Mouse (Mus musculus) hindbrain, embryonic 14.5 days (tissue): ENCODE results near the gene Get4. TPM values are rescaled to one million over a fixed set of nuclear protein-coding genes. Genes with fewer than 3 reads are reported as not detected.

Source experiments
- ATAC-seq: fragments of 200-750 bp; cut with Nextera tagmentation; 2 replicates; pipeline ENCODE4 v1.8.0; 2017; ENCODE audit warnings: moderate number of reproducible peaks, mild to moderate bottlenecking, moderate TSS enrichment, moderate library complexity; ENCODE audit not compliant: low FRiP score
- DNase-seq: peaks from one replicate; pipeline ENCODE4 v3.0.0-alpha.2; 2015; ENCODE audit warnings: low spot score
- H3K27ac ChIP-seq: fragments of 300-500 bp; sonication (generic); 2 replicates; pipeline ENCODE4 v1.5.1; 2014; ENCODE audit warnings: mild to moderate bottlenecking, moderate library complexity
- H3K27me3 ChIP-seq: fragments of 300-500 bp; sonication (generic); 2 replicates; pipeline ENCODE4 v1.6.1; 2014; ENCODE audit warnings: mild to moderate bottlenecking, low read length, mixed read lengths; ENCODE audit not compliant: control insufficient read depth, insufficient read depth
- H3K36me3 ChIP-seq: fragments of 300-500 bp; sonication (generic); replicated peaks from 2 replicates; pipeline ENCODE4 v1.6.1; 2014; ENCODE audit not compliant: control insufficient read depth, insufficient read depth
- H3K4me1 ChIP-seq: fragments of 300-500 bp; sonication (generic); replicated peaks from 2 replicates; pipeline ENCODE4 v1.6.1; 2014; ENCODE audit warnings: antibody characterized with exemption, low read length, mixed read lengths; ENCODE audit not compliant: control insufficient read depth, insufficient read depth
- H3K4me2 ChIP-seq: fragments of 300-500 bp; sonication (generic); replicated peaks from 2 replicates; pipeline ENCODE4 v1.6.1; 2014; ENCODE audit warnings: mild to moderate bottlenecking, moderate library complexity
- H3K4me3 ChIP-seq: fragments of 300-500 bp; sonication (generic); replicated peaks from 2 replicates; pipeline ENCODE4 v1.5.1; 2014; ENCODE audit warnings: mild to moderate bottlenecking, low read length
- H3K9ac ChIP-seq: fragments of 300-500 bp; sonication (generic); 2 replicates; pipeline ENCODE4 v1.6.1; 2014
- H3K9me3 ChIP-seq: fragments of 300-500 bp; sonication (generic); 2 replicates; pipeline ENCODE4 v1.6.1; 2016; ENCODE audit warnings: low read length; ENCODE audit not compliant: control insufficient read depth
- whole genome bisulfite sequencing: fragments of 180-500 bp; shearing (Covaris S2); extraction: QIAGEN DNeasy Blood & Tissue Kit; methylation state at CpG from one replicate; pipeline ENCODE4 v1.1.7; 2014; 5-methylcytosine and 5-hydroxymethylcytosine counted together
- polyA plus RNA-seq: library from polyadenylated mRNA; unstranded; fragments of >200 nt; fragmentation: Nextera tagmentation; extraction: Ambion mirVana; gene quantifications from 2 replicates; pipeline ENCODE4 v1.2.1, GENCODE M21; 2014

The Get4 gene
- polyA plus RNA-seq, 1 experiment from 2014 or later: 116 TPM

GRCm38 (mm10) chr5:139316982-139317675 lies 65.0 kb downstream of the Get4 start:
- Histone ChIP-seq H3K9me3 (no peaks in the 10 kb centered on the region), H3K27ac (no peak overlapping the region), H3K4me1 (no peaks in the 10 kb centered on the region), H3K4me3 (no peak overlapping the region), H3K36me3 (no peaks in the 10 kb centered on the region), H3K4me2 (no peak overlapping the region), H3K27me3 (no peaks in the 10 kb centered on the region), H3K9ac (no peak overlapping the region)
- DNase-seq (no peak), ATAC-seq (no peak)
- WGBS: 81% methylated on average over 6 of the region's 6 CpGs

GRCm38 (mm10) chr5:139317751-139318504 lies 65.8 kb downstream of the Get4 start:
- no peak for DNase-seq
- Histone ChIP-seq H3K9ac (no peak overlapping the region), H3K9me3 (no peaks in the 10 kb centered on the region), H3K4me2 (no peak overlapping the region), H3K27ac (no peak overlapping the region), H3K27me3 (no peaks in the 10 kb centered on the region), H3K4me3 (no peak overlapping the region), H3K4me1 (no peaks in the 10 kb centered on the region), H3K36me3 (no peaks in the 10 kb centered on the region)
- 68% methylated on average over 21 of the region's 21 CpGs for WGBS
- ATAC-seq: no peak

Other genes starting within 250 kb of the Get4 start
- gene Prkar1b, start 102.3 kb upstream of the Get4 start, polyA plus RNA-seq: 215 and 239 TPM in 2 replicates
- 3.6 and 4.5 TPM in 2 replicates for gene Dnaaf5, start 102.1 kb upstream of the Get4 start, polyA plus RNA-seq
- gene Sun1, start 51.7 kb upstream of the Get4 start, polyA plus RNA-seq: 44.1 and 44.7 TPM in 2 replicates
- gene Adap1, start 73.3 kb downstream of the Get4 start, polyA plus RNA-seq: 78.6 and 89.9 TPM in 2 replicates
- gene Cox19, start 99.1 kb downstream of the Get4 start, polyA plus RNA-seq: 110 and 113 TPM in 2 replicates
- gene Cyp2w1, start 100.3 kb downstream of the Get4 start, polyA plus RNA-seq: not detected in 2 replicates
- 1.4 and 2.7 TPM in 2 replicates for gene Gpr146, start 125.4 kb downstream of the Get4 start, polyA plus RNA-seq
- gene C130050O18Rik, start 153.0 kb downstream of the Get4 start, polyA plus RNA-seq: 0.26 and 0.32 TPM in 2 replicates
- gene Gper1, start 170.8 kb downstream of the Get4 start, polyA plus RNA-seq: 7.5 TPM in 2 replicates
- 12.7 and 13.6 TPM in 2 replicates for gene 3110082I17Rik, start 208.2 kb downstream of the Get4 start, polyA plus RNA-seq
- 13.9 and 15.9 TPM in 2 replicates for gene Zfand2a, start 232.2 kb downstream of the Get4 start, polyA plus RNA-seq